Mouse (Mus musculus) yolk sac, embryonic 10.5 days (tissue): ENCODE measurements around the gene Pde6b.

Source experiments
- DNase-seq: peaks from one replicate; pipeline ENCODE4 v3.0.0-alpha.2; 2017; ENCODE audit warnings: low spot score

The Pde6b gene

GRCm38 (mm10) chr5:108389744-108390143 is 1.6 kb downstream of the Pde6b start:
- no peak for DNase-seq

GRCm38 (mm10) chr5:108403453-108403852 is 15.3 kb downstream of the Pde6b start:
- no peak for DNase-seq

DNA sequence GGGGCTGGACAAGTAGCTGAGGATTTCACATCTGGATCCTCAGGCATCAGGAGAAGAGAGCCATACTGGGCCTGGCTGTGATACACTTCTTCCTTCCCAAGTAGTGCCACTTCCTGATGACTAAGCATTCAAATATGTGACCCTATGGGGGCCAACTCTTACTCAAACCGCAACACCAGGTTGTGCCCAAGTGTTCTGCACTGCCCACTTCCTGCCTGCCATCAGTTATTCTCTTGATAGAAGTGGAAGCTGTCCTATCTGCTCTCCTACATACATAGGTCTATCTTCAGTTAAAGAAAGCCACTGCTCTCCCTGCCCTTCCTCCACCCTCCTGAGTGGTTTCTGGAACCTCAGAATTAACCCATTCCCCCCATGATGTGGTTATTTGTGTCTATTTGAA is 17.3 kb downstream of the Pde6b start:
- DNase-seq = no peak

- DNase-seq = no peak
These were observed 18.8 kb downstream of the Pde6b start for GRCm38 (mm10) chr5:108406977-108407376.

GRCm38 (mm10) chr5:108414711-108415110 is 26.5 kb downstream of the Pde6b start:
- DNase-seq = no peak

DNA sequence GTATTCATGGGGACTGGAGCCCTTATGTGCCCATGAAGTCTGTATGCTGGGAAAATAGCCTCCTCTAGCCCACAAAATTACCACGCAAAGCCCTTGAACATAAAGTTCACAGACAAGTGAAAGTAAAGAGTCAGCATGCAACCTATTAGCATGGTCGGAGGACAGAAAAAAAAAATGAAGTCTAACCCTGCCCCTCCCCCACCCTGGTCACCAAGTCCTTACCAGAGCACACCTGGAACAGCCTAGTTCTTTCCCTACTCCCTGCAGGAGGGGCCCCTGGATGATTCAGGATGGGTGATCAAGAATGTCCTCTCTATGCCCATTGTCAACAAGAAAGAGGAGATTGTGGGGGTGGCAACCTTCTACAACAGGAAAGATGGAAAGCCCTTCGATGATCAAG is 34.5 kb downstream of the Pde6b start:
- DNase-seq = no peak

- DNase-seq = no peak
These were observed 35.2 kb downstream of the Pde6b start for GRCm38 (mm10) chr5:108423427-108423826.

- peak; percentile 18 for DNase-seq
These were observed 39.0 kb downstream of the Pde6b start for GRCm38 (mm10) chr5:108427186-108427585.

GRCm38 (mm10) chr5:108431196-108431595 is 43.0 kb downstream of the Pde6b start:
- DNase-seq = no peak

DNA sequence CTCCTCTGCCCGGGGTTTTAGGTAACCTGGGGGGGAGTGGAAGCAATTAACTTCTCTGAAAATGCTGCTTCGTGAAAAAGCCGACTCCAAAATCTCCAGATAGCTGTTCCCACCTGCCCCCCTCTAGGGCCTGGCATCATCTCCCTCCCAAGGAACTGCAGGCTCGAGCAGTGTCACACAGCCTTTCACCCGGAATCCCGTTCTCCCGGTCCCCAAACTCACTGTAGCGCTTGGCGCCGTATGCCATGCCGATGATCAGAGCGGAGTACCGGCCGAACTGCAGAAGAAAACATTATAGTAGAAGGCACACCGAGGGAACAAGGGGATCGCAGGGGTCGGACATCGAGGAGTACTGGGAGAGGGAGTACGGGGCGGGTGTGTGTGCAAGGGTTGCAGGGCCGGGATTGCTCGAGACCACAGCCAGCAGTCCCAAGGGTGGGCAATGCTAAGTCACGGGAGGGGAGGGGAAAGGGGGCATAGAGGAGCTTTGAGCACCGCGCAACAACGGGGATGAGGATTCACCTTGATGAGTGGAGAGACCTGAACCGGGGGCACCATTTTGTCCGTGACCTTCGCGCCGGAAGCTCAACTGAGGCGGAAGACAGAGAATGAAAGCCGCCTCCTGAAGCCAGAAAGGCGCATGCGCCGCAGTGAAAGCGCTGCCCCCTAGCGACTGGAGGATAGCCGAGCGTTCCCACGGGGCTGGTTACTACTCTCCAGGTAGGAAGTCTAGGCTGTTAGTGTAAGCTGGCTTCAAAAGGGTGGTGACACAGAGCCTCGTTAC is 45.8 kb downstream of the Pde6b start, which contains the start of gene Atp5k:
TSS of gene Atp5k (minus strand) at position 645 of the 784 bp plus-strand sequence.
- DNase-seq = peak; percentile 92

DNA sequence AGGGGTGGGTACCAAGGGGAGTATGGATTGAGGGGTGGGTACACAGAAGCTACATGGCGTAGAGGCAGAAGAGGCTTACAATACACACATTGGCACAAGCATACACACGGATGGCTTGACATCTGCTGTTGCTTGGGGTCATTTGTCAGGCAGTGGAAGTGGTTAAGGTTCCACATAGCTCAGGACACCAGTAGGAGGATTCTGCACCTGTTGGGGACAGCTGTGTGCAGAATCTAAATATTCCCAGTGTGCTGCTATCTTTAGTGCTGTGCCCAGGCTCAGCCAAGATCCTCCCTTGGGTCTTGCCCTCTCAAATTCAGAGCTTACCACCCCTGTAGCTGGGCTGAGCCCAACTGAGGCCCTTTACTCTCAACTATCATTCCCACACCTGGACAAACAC is 47.9 kb downstream of the Pde6b start:
- no peak for DNase-seq

GRCm38 (mm10) chr5:108446973-108447372 is 58.8 kb downstream of the Pde6b start:
- DNase-seq = no peak

DNA sequence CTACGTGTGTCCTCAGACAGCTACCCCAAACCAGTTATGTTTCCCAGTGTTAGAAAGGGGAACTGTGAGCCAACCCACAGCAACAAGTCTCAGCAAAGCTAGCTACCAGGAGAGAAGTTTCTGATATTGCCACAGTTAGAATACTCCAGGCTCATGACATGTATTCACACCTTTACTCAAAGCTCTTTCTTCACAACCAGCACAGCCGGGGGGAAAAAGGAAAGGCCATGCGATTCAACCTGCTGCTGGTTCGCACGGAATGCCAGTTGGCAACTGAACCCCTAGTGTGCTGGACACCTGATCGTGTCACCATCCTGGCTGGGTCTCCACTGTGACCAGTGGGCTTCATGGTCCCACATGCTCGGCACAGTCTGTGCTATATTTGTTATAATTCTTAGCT is 59.7 kb downstream of the Pde6b start:
- no peak for DNase-seq

GRCm38 (mm10) chr5:108448785-108449668 is 60.8 kb downstream of the Pde6b start, which contains the start of gene Mfsd7a:
Gene Mfsd7a (minus strand): TSS chr5:108448891.
- peak; percentile 70 for DNase-seq

GRCm38 (mm10) chr5:108450837-108451540 is 62.8 kb downstream of the Pde6b start:
- DNase-seq = no peak

- no peak for DNase-seq
These were observed 63.4 kb downstream of the Pde6b start for GRCm38 (mm10) chr5:108451611-108452010.

GRCm38 (mm10) chr5:108452422-108452821 is 64.2 kb downstream of the Pde6b start:
- no peak for DNase-seq

- no peak for DNase-seq
These were observed 65.9 kb downstream of the Pde6b start for GRCm38 (mm10) chr5:108454094-108454493.

- DNase-seq = no peak
These were observed 70.5 kb downstream of the Pde6b start for GRCm38 (mm10) chr5:108458706-108459105.

DNA sequence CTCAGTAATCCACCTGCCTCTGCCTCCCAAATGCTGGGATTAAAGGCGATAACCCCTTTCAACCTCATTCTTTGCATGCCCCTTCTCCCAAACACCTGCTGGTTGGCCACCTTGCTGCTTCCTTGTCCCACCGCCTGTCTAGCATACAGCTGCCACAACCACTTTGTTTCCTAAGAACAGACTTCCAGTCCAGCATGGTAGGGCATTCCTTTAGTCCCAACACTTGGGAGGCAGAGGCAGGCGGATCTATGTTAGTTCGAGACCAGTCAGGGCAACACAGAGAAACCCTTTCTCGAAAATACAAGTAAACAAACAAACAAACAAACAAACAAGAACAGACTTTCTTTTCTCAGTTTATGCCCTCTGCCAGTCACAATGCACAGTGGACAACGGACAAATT is 72.3 kb downstream of the Pde6b start:
- no peak for DNase-seq

- peak; percentile 99 for DNase-seq
These were observed 73.2 kb downstream of the Pde6b start, which contains the start of gene Pcgf3 for GRCm38 (mm10) chr5:108461082-108462065. Gene Pcgf3 (plus strand): TSS chr5:108461232.
